Mouse (Mus musculus) lung, postnatal 0 days (tissue): ENCODE results near the gene Cyba.

Source experiments
- CTCF ChIP-seq: IDR thresholded peaks from 2 replicates; pipeline ENCODE4 v1.5.1; 2016; ENCODE audit warnings: antibody characterized with exemption, mild to moderate bottlenecking
- EP300 ChIP-seq: IDR thresholded peaks from 2 replicates; pipeline ENCODE4 v1.6.1; 2016; ENCODE audit warnings: antibody characterized with exemption, mild to moderate bottlenecking, control low read depth

- TF ChIP-seq CTCF (no peak), EP300 (no peak)
These were observed 42.3 kb upstream of the Cyba start for GRCm38 (mm10) chr8:122474951-122475560.
